Mouse (Mus musculus) stomach, embryonic 16.5 days (tissue): ENCODE measurements around the gene Fbxl17. TPM values are rescaled to one million over a fixed set of nuclear protein-coding genes. Genes with fewer than 3 reads are reported as not detected.

ENCODE experiments used
- ATAC-seq: fragments of 200-750 bp; cut with Nextera tagmentation; 2 replicates; pipeline ENCODE4 v1.8.0; 2017; ENCODE audit warnings: moderate number of reproducible peaks, moderate TSS enrichment; ENCODE audit not compliant: insufficient read depth, low FRiP score
- H3K27ac ChIP-seq: fragments of 300-500 bp; sonication (generic); 2 replicates; pipeline ENCODE4 v1.5.1; 2014; ENCODE audit warnings: low read length
- H3K27me3 ChIP-seq: fragments of 300-500 bp; sonication (generic); 2 replicates; pipeline ENCODE4 v1.6.1; 2014; ENCODE audit warnings: low read length, control low read depth, mixed read lengths; ENCODE audit not compliant: control insufficient read depth, insufficient read depth
- H3K36me3 ChIP-seq: fragments of 300-500 bp; sonication (generic); 2 replicates; pipeline ENCODE4 v1.6.1; 2014; ENCODE audit warnings: low read length; ENCODE audit not compliant: control insufficient read depth, insufficient read depth
- H3K4me1 ChIP-seq: fragments of 300-500 bp; sonication (generic); 2 replicates; pipeline ENCODE4 v1.6.1; 2014; ENCODE audit warnings: low read length, control low read depth, mixed read lengths; ENCODE audit not compliant: control insufficient read depth, insufficient read depth
- H3K4me2 ChIP-seq: fragments of 300-500 bp; sonication (generic); 2 replicates; pipeline ENCODE4 v1.6.1; 2014; ENCODE audit warnings: low read depth, low read length, mixed read lengths
- H3K4me3 ChIP-seq: fragments of 300-500 bp; sonication (generic); replicated peaks from 2 replicates; pipeline ENCODE4 v1.5.1; 2014; ENCODE audit warnings: mild to moderate bottlenecking, low read length
- H3K9ac ChIP-seq: fragments of 300-500 bp; sonication (generic); 2 replicates; pipeline ENCODE4 v1.6.1; 2014; ENCODE audit warnings: low read length
- H3K9me3 ChIP-seq: fragments of 300-500 bp; sonication (generic); replicated peaks from 2 replicates; pipeline ENCODE4 v1.6.1; 2016; ENCODE audit warnings: low read length, control low read depth; ENCODE audit not compliant: control insufficient read depth
- WGBS: fragments of 180-500 bp; shearing (Covaris S2); extraction: QIAGEN DNeasy Blood & Tissue Kit; methylation state at CpG from one replicate; pipeline ENCODE4 v1.1.7; 2014; 5-methylcytosine and 5-hydroxymethylcytosine counted together
- polyA plus RNA-seq: library from polyadenylated mRNA; unstranded; fragments of >200 nt; fragmentation: Nextera tagmentation; extraction: Ambion mirVana; gene quantifications from 2 replicates; pipeline ENCODE4 v1.2.1, GENCODE M21; 2015

Gene Fbxl17
- polyA plus RNA-seq, 1 experiment from 2014 or later: 4.7 TPM

DNA sequence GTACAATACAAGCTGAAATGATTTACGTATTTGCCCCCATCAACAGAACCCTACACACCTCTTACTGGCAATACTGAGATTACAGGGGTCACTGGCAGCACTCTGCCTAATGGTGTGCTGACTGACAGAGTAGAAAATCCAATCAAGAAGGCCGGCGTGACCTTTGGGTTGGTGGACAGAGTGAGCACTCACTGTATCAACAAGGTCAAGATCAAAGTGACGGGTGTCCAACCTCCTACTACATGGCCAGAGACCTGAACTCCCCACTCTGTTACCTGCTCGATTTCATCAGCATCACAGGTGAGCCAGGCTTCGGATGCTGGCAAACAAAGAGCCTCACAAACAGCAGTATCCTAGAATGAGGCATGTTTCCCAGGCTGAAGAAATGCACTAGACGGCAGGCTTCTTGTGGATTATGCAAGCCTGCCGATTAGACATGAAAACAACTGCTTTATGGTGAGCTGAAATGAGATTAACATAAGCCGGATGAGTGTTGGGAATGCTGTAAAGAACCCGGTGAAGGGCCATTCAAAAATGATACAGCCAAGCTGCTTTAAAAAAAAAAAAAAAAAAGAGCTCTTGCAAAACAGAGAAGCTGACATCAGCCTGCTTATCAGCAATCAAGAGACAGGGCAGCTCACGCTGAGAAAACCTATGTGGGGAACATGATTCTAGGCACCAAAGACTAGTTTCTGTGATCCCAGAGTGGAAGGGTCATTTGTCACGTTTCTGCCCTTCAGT lies 353.9 kb downstream of the Fbxl17 start:
- no peak overlapping the region for H3K9ac ChIP-seq
- no peaks in the 10 kb centered on the region for H3K9me3 ChIP-seq
- H3K4me1 ChIP-seq: 0 out of 2 replicates have a peak, but pooled peaks cover 2% of the 10 kb centered on the region
- no peak for ATAC-seq
- no peaks in the 10 kb centered on the region for H3K27me3 ChIP-seq
- WGBS: 36% methylated on average over 12 of the region's 12 CpGs
- no peaks in the 10 kb centered on the region for H3K36me3 ChIP-seq
- no peak overlapping the region for H3K4me3 ChIP-seq
- no peak overlapping the region for H3K4me2 ChIP-seq
- no peak overlapping the region for H3K27ac ChIP-seq

DNA sequence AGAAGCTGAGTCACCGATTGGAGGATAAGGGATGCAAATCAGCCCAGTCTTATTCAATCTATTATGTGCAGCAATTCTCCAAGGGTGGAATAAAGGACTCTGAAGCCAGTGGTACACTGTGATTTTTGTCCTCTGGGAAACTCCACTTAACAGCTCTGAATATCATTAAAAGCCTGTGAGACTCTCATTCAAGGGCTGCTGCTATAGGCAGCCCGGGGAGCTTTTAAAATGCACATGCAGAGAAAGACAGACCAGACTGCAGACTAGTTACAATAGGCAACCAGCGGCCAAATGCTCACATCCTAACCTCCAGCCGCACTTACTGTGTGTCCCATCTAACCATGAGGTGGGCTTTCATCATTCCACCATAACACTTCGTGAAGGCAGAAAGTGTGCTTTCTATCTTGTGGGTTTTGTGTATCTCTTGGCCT lies 354.5 kb downstream of the Fbxl17 start:
- Histone ChIP-seq H3K4me2 (no peak overlapping the region), H3K27ac (no peak overlapping the region), H3K36me3 (no peaks in the 10 kb centered on the region), H3K4me1 (0 out of 2 replicates have a peak, but pooled peaks cover 2% of the 10 kb centered on the region), H3K9ac (no peak overlapping the region), H3K27me3 (no peaks in the 10 kb centered on the region), H3K4me3 (no peak overlapping the region), H3K9me3 (no peaks in the 10 kb centered on the region)
- ATAC-seq: no peak
- WGBS: 52% methylated on average over 5 of the region's 5 CpGs

DNA sequence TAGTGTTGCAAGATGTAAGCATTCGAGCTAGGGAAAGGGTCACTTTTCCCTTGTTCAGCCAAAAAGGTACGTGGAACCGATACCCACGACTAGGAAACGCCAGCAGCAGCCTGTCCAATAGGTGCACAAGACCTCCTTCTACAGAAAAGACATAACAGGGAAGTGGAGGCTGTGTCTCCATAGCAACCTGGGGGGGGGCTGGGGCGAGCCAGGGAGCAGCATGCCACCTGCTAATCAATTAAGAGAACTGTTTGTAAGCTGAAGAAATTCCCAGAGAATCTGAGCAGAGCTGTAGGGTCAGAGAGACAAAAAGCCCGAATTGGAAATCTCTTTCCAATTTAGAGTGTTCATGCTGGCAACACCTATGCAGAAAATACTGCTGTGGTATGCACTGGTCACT lies 356.0 kb downstream of the Fbxl17 start:
- Histone ChIP-seq H3K4me3 (no peak overlapping the region), H3K4me2 (no peak overlapping the region), H3K9ac (no peak overlapping the region), H3K4me1 (0 out of 2 replicates have a peak, but pooled peaks cover 2% of the 10 kb centered on the region), H3K27me3 (no peaks in the 10 kb centered on the region), H3K9me3 (no peaks in the 10 kb centered on the region), H3K27ac (no peak overlapping the region), H3K36me3 (no peaks in the 10 kb centered on the region)
- WGBS: 70% methylated on average over 7 of the region's 7 CpGs
- ATAC-seq: no peak

GRCm38 (mm10) chr17:63134805-63135204 lies 365.0 kb downstream of the Fbxl17 start:
- H3K9ac ChIP-seq: no peak overlapping the region
- no peak overlapping the region for H3K4me2 ChIP-seq
- 79% methylated on average over 5 of the region's 5 CpGs for WGBS
- no peak for ATAC-seq
- no peaks in the 10 kb centered on the region for H3K36me3 ChIP-seq
- no peaks in the 10 kb centered on the region for H3K4me1 ChIP-seq
- no peaks in the 10 kb centered on the region for H3K27me3 ChIP-seq
- H3K9me3 ChIP-seq: no peaks in the 10 kb centered on the region; the same call in 1 of the 2 replicates
- H3K4me3 ChIP-seq: no peak overlapping the region
- no peak overlapping the region for H3K27ac ChIP-seq

- ATAC-seq: no peak
- H3K9ac ChIP-seq: no peak overlapping the region
- H3K27me3 ChIP-seq: no peaks in the 10 kb centered on the region
- H3K4me1 ChIP-seq: no peaks in the 10 kb centered on the region
- no peak overlapping the region for H3K4me2 ChIP-seq
- no peak overlapping the region for H3K27ac ChIP-seq
- WGBS: 61% methylated on average over 2 of the region's 2 CpGs
- peaks cover 2% of the 10 kb centered on the region; the same call in 1 of the 2 replicates for H3K9me3 ChIP-seq
- H3K4me3 ChIP-seq: no peak overlapping the region
- no peaks in the 10 kb centered on the region for H3K36me3 ChIP-seq
Measured at GRCm38 (mm10) chr17:63122427-63122826, 377.4 kb downstream of the Fbxl17 start.

- no peak overlapping the region for H3K9ac ChIP-seq
- H3K4me1 ChIP-seq: no peaks in the 10 kb centered on the region
- no peaks in the 10 kb centered on the region for H3K9me3 ChIP-seq
- H3K27ac ChIP-seq: no peak overlapping the region
- no peak overlapping the region for H3K4me2 ChIP-seq
- H3K27me3 ChIP-seq: no peaks in the 10 kb centered on the region
- no peak for ATAC-seq
- H3K36me3 ChIP-seq: no peaks in the 10 kb centered on the region
- no peak overlapping the region for H3K4me3 ChIP-seq
- WGBS: 82% methylated on average over 3 of the region's 3 CpGs
Measured at GRCm38 (mm10) chr17:63119701-63120100, 380.1 kb downstream of the Fbxl17 start.

DNA sequence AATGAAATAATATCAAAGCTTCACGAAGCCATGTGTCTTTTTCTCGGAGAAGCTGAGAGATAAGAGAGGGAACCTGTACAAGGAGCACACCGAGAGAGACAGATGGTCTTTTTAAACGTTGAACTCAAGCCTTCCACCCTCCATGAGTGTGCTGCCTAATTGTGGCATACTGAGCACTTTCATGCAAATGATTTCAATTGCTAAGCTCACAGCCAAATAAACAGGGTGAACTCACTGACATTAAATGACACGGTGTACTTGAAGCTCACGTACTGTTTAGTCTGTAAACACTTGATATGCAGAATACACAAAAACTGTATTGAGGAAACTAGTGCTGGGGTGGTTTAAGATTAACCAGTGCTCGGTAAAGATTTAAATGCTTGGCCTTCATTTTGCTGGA lies 380.7 kb downstream of the Fbxl17 start:
- H3K4me2 ChIP-seq: no peak overlapping the region
- H3K36me3 ChIP-seq: no peaks in the 10 kb centered on the region
- WGBS: 53% methylated on average over 7 of the region's 7 CpGs
- ATAC-seq: no peak
- no peak overlapping the region for H3K9ac ChIP-seq
- no peaks in the 10 kb centered on the region for H3K27me3 ChIP-seq
- H3K27ac ChIP-seq: no peak overlapping the region
- no peaks in the 10 kb centered on the region for H3K4me1 ChIP-seq
- H3K4me3 ChIP-seq: no peak overlapping the region
- H3K9me3 ChIP-seq: no peaks in the 10 kb centered on the region

DNA sequence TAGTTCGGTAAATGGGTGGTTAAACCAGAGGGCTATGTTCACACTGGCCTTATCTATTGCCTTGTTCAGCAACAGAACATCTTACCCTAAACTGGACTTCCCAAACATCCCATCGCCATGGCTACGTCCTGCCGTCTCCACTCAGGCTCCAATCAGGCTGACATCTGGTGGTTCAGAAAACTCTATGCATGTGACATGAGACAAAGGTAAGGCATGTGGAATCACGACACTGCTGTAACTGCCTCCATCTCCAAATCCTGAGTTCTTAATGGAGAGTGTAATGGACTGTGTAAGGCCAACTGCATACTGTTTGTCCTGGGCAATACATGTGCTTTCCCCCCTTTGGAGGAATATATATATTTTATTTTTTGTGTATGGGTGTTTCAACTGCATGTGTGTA lies 382.7 kb downstream of the Fbxl17 start:
- Histone ChIP-seq H3K27ac (no peak overlapping the region), H3K9ac (no peak overlapping the region), H3K9me3 (no peaks in the 10 kb centered on the region), H3K4me1 (no peaks in the 10 kb centered on the region), H3K27me3 (no peaks in the 10 kb centered on the region), H3K4me3 (no peak overlapping the region), H3K36me3 (no peaks in the 10 kb centered on the region), H3K4me2 (no peak overlapping the region)
- WGBS: 82% methylated on average over 5 of the region's 5 CpGs
- ATAC-seq: no peak

DNA sequence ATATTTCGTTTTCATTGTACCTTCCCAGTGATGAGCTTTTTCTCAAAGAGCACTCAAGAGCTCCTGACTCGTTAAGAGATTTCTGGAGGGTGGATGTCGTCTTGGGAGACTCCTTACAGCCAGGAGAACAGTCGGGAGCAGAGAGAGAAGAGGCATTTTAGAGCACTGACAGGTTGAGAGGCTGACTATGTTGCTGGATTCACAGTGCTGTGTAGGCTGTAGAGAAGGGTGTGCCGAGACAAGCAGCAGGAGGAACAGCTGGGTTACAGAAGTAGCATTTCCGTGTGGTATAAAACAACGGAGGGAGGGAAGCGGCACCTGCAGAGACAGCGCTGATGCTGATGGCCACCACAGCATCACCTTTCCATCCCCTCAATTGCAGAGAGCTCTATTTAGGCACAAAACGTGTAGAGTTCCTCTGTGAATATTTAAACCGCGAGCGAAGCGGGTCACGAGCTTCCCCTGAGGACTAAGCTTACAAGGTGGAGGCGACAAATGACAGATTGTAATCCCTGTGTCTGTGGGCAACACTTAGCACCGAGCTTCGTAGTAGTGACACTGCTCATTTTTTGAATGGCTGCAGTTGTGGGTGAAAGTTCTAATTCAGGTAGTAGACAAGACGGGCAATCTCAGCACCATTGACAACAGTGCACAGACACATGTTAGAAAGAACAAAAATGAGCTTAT lies 385.3 kb downstream of the Fbxl17 start:
- no peaks in the 10 kb centered on the region for H3K27me3 ChIP-seq
- no peaks in the 10 kb centered on the region for H3K9me3 ChIP-seq
- no peak overlapping the region for H3K27ac ChIP-seq
- no peaks in the 10 kb centered on the region for H3K36me3 ChIP-seq
- no peak overlapping the region for H3K9ac ChIP-seq
- H3K4me1 ChIP-seq: no peaks in the 10 kb centered on the region
- ATAC-seq: no peak
- 87% methylated on average over 19 of the region's 19 CpGs for WGBS
- no peak overlapping the region for H3K4me2 ChIP-seq
- no peak overlapping the region for H3K4me3 ChIP-seq
